Mouse (Mus musculus): ENCODE measurements around the gene Phlpp1. TPM values are rescaled to one million over a fixed set of nuclear protein-coding genes. Genes with fewer than 3 reads are reported as not detected.

Gene Phlpp1
- polyA plus RNA-seq, 1 experiment: 0.67 TPM

- H3K4me1 ChIP-seq: peaks cover 53% of the 10 kb centered on the region
- H3K36me3 ChIP-seq (replicated peaks; ENCODE audit: low read length): no peaks in the 10 kb centered on the region
- no peaks in the 10 kb centered on the region for H3K27me3 ChIP-seq (replicated peaks)
- H3K9me3 ChIP-seq: no peaks in the 10 kb centered on the region
- TF ChIP-seq GATA1 (IDR thresholded peaks at IDR 0.05; ENCODE audit: borderline replicate concordance, low read length) (no peak), FLI1 (IDR thresholded peaks at IDR 0.05; ENCODE audit: low read length) (no peak)
- no peak overlapping the region for H3K4me3 ChIP-seq (replicated peaks)
Observed at GRCm38 (mm10) chr1:106203942-106204341, 32.4 kb downstream of the Phlpp1 start.

GRCm38 (mm10) chr1:106204350-106204749 lies 32.8 kb downstream of the Phlpp1 start:
- Histone ChIP-seq H3K4me3 (replicated peaks) (no peak overlapping the region), H3K27me3 (replicated peaks) (no peaks in the 10 kb centered on the region), H3K36me3 (replicated peaks; ENCODE audit: low read length) (no peaks in the 10 kb centered on the region), H3K4me1 (peaks cover 49% of the 10 kb centered on the region), H3K9me3 (no peaks in the 10 kb centered on the region)
- TF ChIP-seq FLI1 (IDR thresholded peaks at IDR 0.05; ENCODE audit: low read length) (no peak), GATA1 (IDR thresholded peaks at IDR 0.05; ENCODE audit: borderline replicate concordance, low read length) (no peak)

GRCm38 (mm10) chr1:106208581-106208980 lies 37.0 kb downstream of the Phlpp1 start:
- Histone ChIP-seq H3K4me1 (peaks cover 36% of the 10 kb centered on the region), H3K9me3 (no peaks in the 10 kb centered on the region), H3K36me3 (replicated peaks; ENCODE audit: low read length) (no peaks in the 10 kb centered on the region), H3K4me3 (replicated peaks) (no peak overlapping the region), H3K27me3 (replicated peaks) (no peaks in the 10 kb centered on the region)
- TF ChIP-seq FLI1 (IDR thresholded peaks at IDR 0.05; ENCODE audit: low read length) (no peak), GATA1 (IDR thresholded peaks at IDR 0.05; ENCODE audit: borderline replicate concordance, low read length) (no peak)

GRCm38 (mm10) chr1:106210461-106210860 lies 38.9 kb downstream of the Phlpp1 start:
- no peaks in the 10 kb centered on the region for H3K27me3 ChIP-seq (replicated peaks)
- no peaks in the 10 kb centered on the region for H3K36me3 ChIP-seq (replicated peaks; ENCODE audit: low read length)
- H3K4me3 ChIP-seq (replicated peaks): no peak overlapping the region
- H3K9me3 ChIP-seq: no peaks in the 10 kb centered on the region
- peaks cover 21% of the 10 kb centered on the region for H3K4me1 ChIP-seq
- TF ChIP-seq FLI1 (IDR thresholded peaks at IDR 0.05; ENCODE audit: low read length) (no peak), GATA1 (IDR thresholded peaks at IDR 0.05; ENCODE audit: borderline replicate concordance, low read length) (no peak)

GRCm38 (mm10) chr1:106211146-106211545 lies 39.6 kb downstream of the Phlpp1 start:
- TF ChIP-seq GATA1 (IDR thresholded peaks at IDR 0.05; ENCODE audit: borderline replicate concordance, low read length): no peak
- TF ChIP-seq FLI1 (IDR thresholded peaks at IDR 0.05; ENCODE audit: low read length): no peak
- H3K4me1 ChIP-seq: peaks cover 21% of the 10 kb centered on the region
- H3K4me3 ChIP-seq (replicated peaks): peak overlapping the region; percentile 42
- no peaks in the 10 kb centered on the region for H3K36me3 ChIP-seq (replicated peaks; ENCODE audit: low read length)
- H3K9me3 ChIP-seq: no peaks in the 10 kb centered on the region
- H3K27me3 ChIP-seq (replicated peaks): no peaks in the 10 kb centered on the region

GRCm38 (mm10) chr1:106220431-106220830 lies 48.9 kb downstream of the Phlpp1 start:
- peaks cover 3% of the 10 kb centered on the region for H3K36me3 ChIP-seq (replicated peaks; ENCODE audit: low read length)
- H3K27me3 ChIP-seq (replicated peaks): no peaks in the 10 kb centered on the region
- TF ChIP-seq FLI1 (IDR thresholded peaks at IDR 0.05; ENCODE audit: low read length): no peak
- no peak for TF ChIP-seq GATA1 (IDR thresholded peaks at IDR 0.05; ENCODE audit: borderline replicate concordance, low read length)
- H3K4me3 ChIP-seq (replicated peaks): peak overlapping the region; percentile 10
- H3K9me3 ChIP-seq: no peaks in the 10 kb centered on the region
- H3K4me1 ChIP-seq: peaks cover 18% of the 10 kb centered on the region

- no peak overlapping the region for H3K4me3 ChIP-seq (replicated peaks)
- H3K9me3 ChIP-seq: no peaks in the 10 kb centered on the region
- H3K4me1 ChIP-seq: peaks cover 23% of the 10 kb centered on the region
- peaks cover 3% of the 10 kb centered on the region for H3K36me3 ChIP-seq (replicated peaks; ENCODE audit: low read length)
- TF ChIP-seq FLI1 (IDR thresholded peaks at IDR 0.05; ENCODE audit: low read length) (no peak), GATA1 (IDR thresholded peaks at IDR 0.05; ENCODE audit: borderline replicate concordance, low read length) (no peak)
- no peaks in the 10 kb centered on the region for H3K27me3 ChIP-seq (replicated peaks)
Observed at GRCm38 (mm10) chr1:106221371-106221770, 49.8 kb downstream of the Phlpp1 start.

- peaks cover 3% of the 10 kb centered on the region for H3K36me3 ChIP-seq (replicated peaks; ENCODE audit: low read length)
- H3K4me3 ChIP-seq (replicated peaks): no peak overlapping the region
- TF ChIP-seq FLI1 (IDR thresholded peaks at IDR 0.05; ENCODE audit: low read length): no peak
- no peak for TF ChIP-seq GATA1 (IDR thresholded peaks at IDR 0.05; ENCODE audit: borderline replicate concordance, low read length)
- peaks cover 23% of the 10 kb centered on the region for H3K4me1 ChIP-seq
- no peaks in the 10 kb centered on the region for H3K9me3 ChIP-seq
- no peaks in the 10 kb centered on the region for H3K27me3 ChIP-seq (replicated peaks)
Observed at GRCm38 (mm10) chr1:106221964-106222363, 50.4 kb downstream of the Phlpp1 start.

GRCm38 (mm10) chr1:106226613-106227012 lies 55.1 kb downstream of the Phlpp1 start:
- no peaks in the 10 kb centered on the region for H3K27me3 ChIP-seq (replicated peaks)
- H3K4me1 ChIP-seq: peaks cover 18% of the 10 kb centered on the region
- TF ChIP-seq FLI1 (IDR thresholded peaks at IDR 0.05; ENCODE audit: low read length) (no peak), GATA1 (IDR thresholded peaks at IDR 0.05; ENCODE audit: borderline replicate concordance, low read length) (no peak)
- H3K4me3 ChIP-seq (replicated peaks): no peak overlapping the region
- no peaks in the 10 kb centered on the region for H3K9me3 ChIP-seq
- peaks cover 3% of the 10 kb centered on the region for H3K36me3 ChIP-seq (replicated peaks; ENCODE audit: low read length)

GRCm38 (mm10) chr1:106230313-106230712 lies 58.8 kb downstream of the Phlpp1 start:
- Histone ChIP-seq H3K4me1 (peaks cover 31% of the 10 kb centered on the region), H3K9me3 (no peaks in the 10 kb centered on the region), H3K4me3 (replicated peaks) (no peak overlapping the region), H3K36me3 (replicated peaks; ENCODE audit: low read length) (no peaks in the 10 kb centered on the region), H3K27me3 (replicated peaks) (no peaks in the 10 kb centered on the region)
- no peak for TF ChIP-seq GATA1 (IDR thresholded peaks at IDR 0.05; ENCODE audit: borderline replicate concordance, low read length)
- TF ChIP-seq FLI1 (IDR thresholded peaks at IDR 0.05; ENCODE audit: low read length): no peak

GRCm38 (mm10) chr1:106231345-106231744 lies 59.8 kb downstream of the Phlpp1 start:
- no peaks in the 10 kb centered on the region for H3K9me3 ChIP-seq
- H3K36me3 ChIP-seq (replicated peaks; ENCODE audit: low read length): no peaks in the 10 kb centered on the region
- H3K4me3 ChIP-seq (replicated peaks): peak overlapping the region; percentile 59
- H3K27me3 ChIP-seq (replicated peaks): peaks cover 2% of the 10 kb centered on the region
- no peak for TF ChIP-seq GATA1 (IDR thresholded peaks at IDR 0.05; ENCODE audit: borderline replicate concordance, low read length)
- TF ChIP-seq FLI1 (IDR thresholded peaks at IDR 0.05; ENCODE audit: low read length): no peak
- H3K4me1 ChIP-seq: peaks cover 26% of the 10 kb centered on the region
